Mouse (Mus musculus) adrenal gland, adult 2 months (tissue): ENCODE results near the gene Filip1l. TPM values are rescaled to one million over a fixed set of nuclear protein-coding genes. Genes with fewer than 3 reads are reported as not detected.

Experiments used
- DNase-seq: peaks from one replicate; pipeline ENCODE4 v3.0.0; 2021
- polyA plus RNA-seq: library from polyadenylated mRNA; depleted of rRNA; stranded (reverse); fragments of >200 nt; gene quantifications from 2 replicates; pipeline ENCODE4 v1.2.3, GENCODE M21; 2012
- total RNA-seq, 2 experiments: library from RNA; stranded (reverse); gene quantifications; 2 replicates each; pipeline ENCODE4 v1.2.3; 2021

Gene Filip1l
- total and polyA plus RNA-seq, 3 experiments: 0.99 to 23.1 (median 23.0) TPM

GRCm38 (mm10) chr16:57434640-57435039, 81.7 kb downstream of the Filip1l start:
- no peak for DNase-seq

- no peak for DNase-seq
These were observed 84.8 kb downstream of the Filip1l start for GRCm38 (mm10) chr16:57437523-57438287.

GRCm38 (mm10) chr16:57438288-57438685, 85.4 kb downstream of the Filip1l start:
- no peak for DNase-seq

GRCm38 (mm10) chr16:57439206-57439605, 86.3 kb downstream of the Filip1l start:
- no peak for DNase-seq

- no peak for DNase-seq
These were observed 88.0 kb downstream of the Filip1l start for GRCm38 (mm10) chr16:57440706-57441437.

GRCm38 (mm10) chr16:57445096-57446094, 92.5 kb downstream of the Filip1l start:
- no peak for DNase-seq

GRCm38 (mm10) chr16:57453009-57453408, 100.1 kb downstream of the Filip1l start:
- peak; percentile 51 for DNase-seq

- DNase-seq: no peak
These were observed 101.3 kb downstream of the Filip1l start for GRCm38 (mm10) chr16:57454106-57454763.

- DNase-seq: no peak
These were observed 102.7 kb downstream of the Filip1l start for GRCm38 (mm10) chr16:57455573-57455972.

GRCm38 (mm10) chr16:57456003-57456402, 103.1 kb downstream of the Filip1l start:
- no peak for DNase-seq

GRCm38 (mm10) chr16:57465386-57465913, 112.6 kb downstream of the Filip1l start:
- DNase-seq: no peak

GRCm38 (mm10) chr16:57469301-57469700, 116.4 kb downstream of the Filip1l start:
- no peak for DNase-seq

- DNase-seq: no peak
These were observed 117.0 kb downstream of the Filip1l start for GRCm38 (mm10) chr16:57469869-57470268.

GRCm38 (mm10) chr16:57470286-57470830, 117.5 kb downstream of the Filip1l start:
- no peak for DNase-seq

GRCm38 (mm10) chr16:57471071-57471470, 118.2 kb downstream of the Filip1l start:
- no peak for DNase-seq

- DNase-seq: no peak
These were observed 120.7 kb downstream of the Filip1l start for GRCm38 (mm10) chr16:57473415-57474085.

- DNase-seq: no peak
These were observed 125.6 kb downstream of the Filip1l start for GRCm38 (mm10) chr16:57478451-57478850.

GRCm38 (mm10) chr16:57479776-57480175, 126.9 kb downstream of the Filip1l start:
- no peak for DNase-seq

GRCm38 (mm10) chr16:57482264-57482663, 129.4 kb downstream of the Filip1l start:
- DNase-seq: no peak

GRCm38 (mm10) chr16:57482911-57483310, 130.0 kb downstream of the Filip1l start:
- DNase-seq: no peak
